In genomic region chr10:71198676-71199075, GRCm38 (mm10) we compare ENCODE assay signal across 13 mouse cellular contexts. TPM values are rescaled to one million over a fixed set of nuclear protein-coding genes. Genes with fewer than 3 reads are reported as not detected.
DNase-seq lines count a peak whose midpoint lies in the region; ATAC-seq and TF ChIP-seq lines count a peak whose summit lies in the region.
"Had no signal": no experiment of that assay in that cellular context is flagged by ENCODE, and none has a peak within 500 bp of the region (broad histone marks: within the 10 kb centered on the region; RNA-seq: fewer than 3 reads in every experiment).

No protein-coding gene starts in this region.

- H3K36me3 ChIP-seq in lung, embryonic 14.5 days (ENCODE audit: insufficient read depth): no peaks in the 10 kb centered on the region
- H3K36me3 ChIP-seq in midbrain, embryonic 11.5 days (ENCODE audit: control insufficient read depth, insufficient read depth, low read length): no peaks in the 10 kb centered on the region

- peak; percentile 16 for DNase-seq in lung, embryonic 14.5 days
- DNase-seq in lung, postnatal 10 days: no peak
- DNase-seq in fibroblast of lung, adult 2 months (ENCODE audit: low read depth): peak; percentile 96
- peak; percentile 22 to 44 for DNase-seq in kidney, adult 8-10 months
- DNase-seq in ovary, postnatal 14 days (ENCODE audit: low spot score): peak; percentile 18
- no peak for DNase-seq in left cerebral cortex, adult 9 months (ENCODE audit: low spot score in 2 of 2)
- no peak for DNase-seq in midbrain, embryonic 11.5 days (ENCODE audit: low spot score, missing footprints)
- DNase-seq: cerebellum, adult 8-10 months; embryo, embryonic 11 days had no signal

- TF ChIP-seq CTCF in lung, embryonic 14.5 days (IDR thresholded peaks at IDR 0.05; ENCODE audit: low read depth): no peak

- ATAC-seq in lung, embryonic 14.5 days (ENCODE audit: insufficient read depth): no peak
- no peak for ATAC-seq in midbrain, embryonic 11.5 days (ENCODE audit: low FRiP score)
- ATAC-seq: CD4-positive, CD25-positive, alpha-beta regulatory T cell, adult 4 months; intestine, embryonic 16.5 days had no signal

- no peaks in the 10 kb centered on the region for H3K27me3 ChIP-seq in lung, embryonic 14.5 days (ENCODE audit: insufficient read depth, low read length)
- no peaks in the 10 kb centered on the region for H3K27me3 ChIP-seq in midbrain, embryonic 11.5 days (ENCODE audit: control insufficient read depth, insufficient read depth, low read length)
- H3K27me3 ChIP-seq: megakaryocyte, embryonic 14.5 days had no signal

- 63% methylated on average over 8 of the region's 8 CpGs for WGBS in lung, embryonic 14.5 days
- 93% methylated on average over 8 of the region's 8 CpGs for WGBS in midbrain, embryonic 11.5 days

- H3K4me3 ChIP-seq in lung, embryonic 14.5 days (ENCODE audit: low read depth, low read length): no peak overlapping the region
- no peak overlapping the region for H3K4me3 ChIP-seq in midbrain, embryonic 11.5 days (ENCODE audit: low read depth, low read length)
- H3K4me3 ChIP-seq: erythroblast, embryonic 14.5 days; megakaryocyte, embryonic 14.5 days had no signal

- peaks cover 5% of the 10 kb centered on the region; the same call in 1 of the 2 replicates for H3K4me1 ChIP-seq in lung, embryonic 14.5 days (ENCODE audit: insufficient read depth)
- H3K4me1 ChIP-seq in midbrain, embryonic 11.5 days (ENCODE audit: control insufficient read depth, insufficient read depth, low read length): no peaks in the 10 kb centered on the region
- H3K4me1 ChIP-seq: megakaryocyte, embryonic 14.5 days had no signal

- H3K9me3 ChIP-seq in lung, embryonic 14.5 days (ENCODE audit: low read depth, low read length): no peaks in the 10 kb centered on the region
- H3K9me3 ChIP-seq in midbrain, embryonic 11.5 days (ENCODE audit: control insufficient read depth, low read length): no peaks in the 10 kb centered on the region

- no peak overlapping the region for H3K27ac ChIP-seq in lung, embryonic 14.5 days (ENCODE audit: low read depth)
- H3K27ac ChIP-seq in midbrain, embryonic 11.5 days (ENCODE audit: low read depth, low read length): no peak overlapping the region

- no peak overlapping the region for H3K4me2 ChIP-seq in lung, embryonic 14.5 days
- no peak overlapping the region for H3K4me2 ChIP-seq in midbrain, embryonic 11.5 days

- no peak overlapping the region for H3K9ac ChIP-seq in lung, embryonic 14.5 days
- no peak overlapping the region for H3K9ac ChIP-seq in midbrain, embryonic 11.5 days (ENCODE audit: low read length)

RNA-seq across cellular contexts. Expression of gene Bicc1, which starts 39.2 kb away (rescaled TPM):
- polyA plus RNA-seq in lung, embryonic 14.5 days (2014; fragmentation: Nextera tagmentation; extraction: Ambion mirVana): 26.4 and 27.9 TPM in 2 replicates
- 9.2 and 9.6 TPM in 2 replicates for polyA plus RNA-seq in midbrain, embryonic 11.5 days (2014; fragmentation: Nextera tagmentation; extraction: Ambion mirVana)
- polyA plus RNA-seq: erythroblast, embryonic 14.5 days had no signal

RNA-seq across cellular contexts. Expression of gene Tfam, which starts 39.4 kb away (rescaled TPM):
- polyA plus RNA-seq in lung, embryonic 14.5 days (2014; fragmentation: Nextera tagmentation; extraction: Ambion mirVana): 71.3 and 71.7 TPM in 2 replicates
- polyA plus RNA-seq in midbrain, embryonic 11.5 days (2014; fragmentation: Nextera tagmentation; extraction: Ambion mirVana): 101 and 111 TPM in 2 replicates

Comparison
In these comparisons a context has a peak if more than half of its experiments do, and no peak if none do; other contexts are left out.
1. DNase-seq: peak in lung, embryonic 14.5 days (single experiment), fibroblast of lung, adult 2 months (single experiment), kidney, adult 8-10 months (2 of 2) and ovary, postnatal 14 days (single experiment); none in lung, postnatal 10 days (single experiment), left cerebral cortex, adult 9 months (0 of 2) and midbrain, embryonic 11.5 days (single experiment).